Mouse (Mus musculus): Measurements from ENCODE around the gene Rdh16f1. TPM values are rescaled to one million over a fixed set of nuclear protein-coding genes. Genes with fewer than 3 reads are reported as not detected.

Rdh16f1 gene
- polyA plus RNA-seq, 1 experiment from 2014 or later: not detected

DNA sequence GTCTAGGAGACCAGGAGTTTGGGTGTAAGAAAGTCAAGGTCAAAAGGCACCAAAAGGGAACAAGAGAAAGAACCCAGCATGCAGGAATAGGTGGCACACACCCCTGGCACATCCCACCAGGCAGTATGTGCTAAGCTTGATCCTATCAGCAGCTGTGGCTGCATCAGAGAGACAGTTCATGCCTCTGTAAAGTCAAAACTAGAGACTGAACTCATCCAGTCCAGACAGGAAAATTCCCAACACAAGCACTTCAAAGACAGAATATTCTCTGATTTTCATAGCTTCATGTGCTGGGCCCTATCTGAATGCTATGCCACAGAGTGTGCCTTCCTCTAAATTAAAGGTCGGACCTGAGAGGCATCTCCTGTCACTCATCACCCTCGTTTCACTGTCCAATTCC lies 22.0 kb upstream of the Rdh16f1 start:
- Histone ChIP-seq H3K36me3 (ENCODE audit: insufficient read depth) (peaks cover 14% of the 10 kb centered on the region), H3K27me3 (ENCODE audit: insufficient read depth, low read length) (no peaks in the 10 kb centered on the region), H3K4me2 (no peak overlapping the region), H3K27ac (ENCODE audit: low read depth) (no peak overlapping the region), H3K4me3 (ENCODE audit: low read depth, low read length) (no peak overlapping the region), H3K4me1 (ENCODE audit: insufficient read depth) (peaks cover 7% of the 10 kb centered on the region; the same call in 1 of the 2 replicates), H3K9ac (no peak overlapping the region), H3K9me3 (ENCODE audit: low read depth, low read length) (no peaks in the 10 kb centered on the region)
- no peak for TF ChIP-seq CTCF (IDR thresholded peaks at IDR 0.05; ENCODE audit: low read depth)
- DNase-seq: no peak
- ATAC-seq (ENCODE audit: insufficient read depth): no peak
- 14% methylated on average over 2 of the region's 2 CpGs for WGBS

GRCm38 (mm10) chr10:127738151-127738882 lies 21.3 kb upstream of the Rdh16f1 start:
- TF ChIP-seq CTCF (IDR thresholded peaks at IDR 0.05; ENCODE audit: low read depth): peak; percentile 74
- no peak overlapping the region for H3K27ac ChIP-seq (ENCODE audit: low read depth)
- no peak overlapping the region for H3K9ac ChIP-seq
- peak overlapping the region; percentile 88 for H3K4me2 ChIP-seq
- H3K36me3 ChIP-seq (ENCODE audit: insufficient read depth): peaks cover 21% of the 10 kb centered on the region
- WGBS: 34% methylated on average over 13 of the region's 13 CpGs
- ATAC-seq (ENCODE audit: insufficient read depth): no peak
- peak; percentile 78 for DNase-seq
- peak overlapping the region; percentile 97; the same call in 1 of the 2 replicates for H3K4me3 ChIP-seq (ENCODE audit: low read depth, low read length)
- H3K4me1 ChIP-seq (ENCODE audit: insufficient read depth): peaks cover 7% of the 10 kb centered on the region; the same call in 1 of the 2 replicates
- H3K27me3 ChIP-seq (ENCODE audit: insufficient read depth, low read length): no peaks in the 10 kb centered on the region
- H3K9me3 ChIP-seq (ENCODE audit: low read depth, low read length): no peaks in the 10 kb centered on the region

DNA sequence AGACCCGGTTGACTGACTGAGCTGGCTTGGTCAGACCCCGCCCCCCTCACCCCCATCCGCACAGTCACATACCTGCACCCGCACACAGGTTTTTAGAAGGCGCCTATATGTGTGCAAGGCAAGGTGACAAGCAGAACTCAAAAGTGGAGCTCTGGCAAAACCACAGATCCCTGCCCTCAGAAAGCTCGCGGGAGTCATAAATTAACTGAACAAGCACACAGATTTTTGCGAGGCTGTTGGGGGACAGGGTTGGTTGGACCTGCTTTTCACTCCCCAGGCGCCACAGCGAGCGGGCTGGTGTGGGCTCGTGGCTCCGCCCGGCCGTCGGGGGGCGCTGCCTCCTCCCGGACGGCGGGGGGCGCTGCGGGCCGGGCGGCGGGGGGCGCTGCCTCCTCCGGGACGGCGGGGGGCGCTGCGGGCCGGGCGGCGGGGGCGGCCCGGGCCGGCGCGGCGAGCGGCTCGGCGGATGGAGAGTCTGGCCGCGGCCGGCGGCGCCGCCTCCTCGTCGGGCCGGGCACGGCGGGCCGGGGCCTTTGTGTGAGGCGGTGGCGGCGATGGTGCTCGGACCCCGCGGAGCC lies 20.4 kb upstream of the Rdh16f1 start, which contains the start of gene Zbtb39:
Gene Zbtb39, plus strand, starts transcription at position 456 of the 578 bp plus-strand sequence.
- DNase-seq (peak; percentile 85), ATAC-seq (ENCODE audit: insufficient read depth) (peak; percentile 84)
- Histone ChIP-seq H3K27ac (ENCODE audit: low read depth) (peak within 1 kb of the TSS; percentile 83), H3K4me3 (ENCODE audit: low read depth, low read length) (peak within 1 kb of the TSS; percentile 97), H3K27me3 (ENCODE audit: insufficient read depth, low read length) (no peaks in the 10 kb centered on the region), H3K9ac (peak within 1 kb of the TSS; percentile 96), H3K9me3 (ENCODE audit: low read depth, low read length) (no peaks in the 10 kb centered on the region), H3K36me3 (ENCODE audit: insufficient read depth) (peaks cover 30% of the 10 kb centered on the region), H3K4me2 (peak within 1 kb of the TSS; percentile 88), H3K4me1 (ENCODE audit: insufficient read depth) (peaks cover 7% of the 10 kb centered on the region; the same call in 1 of the 2 replicates)
- peak; percentile 34 for TF ChIP-seq CTCF (IDR thresholded peaks at IDR 0.05; ENCODE audit: low read depth)
- WGBS: under 1% methylated on average over 41 of the region's 61 CpGs

GRCm38 (mm10) chr10:127739661-127740161 lies 19.9 kb upstream of the Rdh16f1 start:
- no peak for TF ChIP-seq CTCF (IDR thresholded peaks at IDR 0.05; ENCODE audit: low read depth)
- Histone ChIP-seq H3K4me1 (ENCODE audit: insufficient read depth) (peaks cover 7% of the 10 kb centered on the region; the same call in 1 of the 2 replicates), H3K9me3 (ENCODE audit: low read depth, low read length) (no peaks in the 10 kb centered on the region), H3K4me2 (peak overlapping the region; percentile 88), H3K4me3 (ENCODE audit: low read depth, low read length) (peak overlapping the region; percentile 97), H3K27me3 (ENCODE audit: insufficient read depth, low read length) (no peaks in the 10 kb centered on the region), H3K9ac (peak overlapping the region; percentile 96), H3K36me3 (ENCODE audit: insufficient read depth) (peaks cover 35% of the 10 kb centered on the region), H3K27ac (ENCODE audit: low read depth) (peak overlapping the region; percentile 83)
- WGBS: under 1% methylated on average over 50 of the region's 55 CpGs
- peak; percentile 52 for DNase-seq
- ATAC-seq (ENCODE audit: insufficient read depth): peak; percentile 66

DNA sequence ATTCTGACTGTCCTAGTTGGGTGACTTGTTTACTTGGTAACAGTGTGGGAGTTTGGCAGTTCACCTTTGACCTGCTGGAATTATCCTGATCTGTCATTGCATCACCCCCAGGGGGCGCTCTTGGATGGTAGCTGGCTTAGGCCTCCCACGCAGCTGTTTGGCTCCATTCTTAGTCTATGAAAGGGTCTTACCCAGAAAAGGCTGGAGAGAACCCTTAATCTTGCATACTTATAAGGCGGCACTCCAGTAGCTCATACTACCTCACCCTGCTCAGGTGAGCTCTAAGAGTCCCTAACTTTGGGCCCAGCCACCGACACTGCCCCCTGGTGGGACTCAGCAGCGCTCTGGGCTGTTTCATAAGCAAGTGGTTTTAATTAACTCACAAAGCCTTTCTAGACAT lies 14.9 kb upstream of the Rdh16f1 start:
- DNase-seq: peak; percentile 65
- H3K36me3 ChIP-seq (ENCODE audit: insufficient read depth): peaks cover 71% of the 10 kb centered on the region
- peaks cover 12% of the 10 kb centered on the region; the same call in 1 of the 2 replicates for H3K4me1 ChIP-seq (ENCODE audit: insufficient read depth)
- 63% methylated on average over 5 of the region's 5 CpGs for WGBS
- TF ChIP-seq CTCF (IDR thresholded peaks at IDR 0.05; ENCODE audit: low read depth): peak; percentile 70
- no peak overlapping the region for H3K9ac ChIP-seq
- no peak for ATAC-seq (ENCODE audit: insufficient read depth)
- no peak overlapping the region for H3K27ac ChIP-seq (ENCODE audit: low read depth)
- H3K4me3 ChIP-seq (ENCODE audit: low read depth, low read length): no peak overlapping the region
- no peak overlapping the region for H3K4me2 ChIP-seq
- H3K27me3 ChIP-seq (ENCODE audit: insufficient read depth, low read length): no peaks in the 10 kb centered on the region
- H3K9me3 ChIP-seq (ENCODE audit: low read depth, low read length): no peaks in the 10 kb centered on the region

DNA sequence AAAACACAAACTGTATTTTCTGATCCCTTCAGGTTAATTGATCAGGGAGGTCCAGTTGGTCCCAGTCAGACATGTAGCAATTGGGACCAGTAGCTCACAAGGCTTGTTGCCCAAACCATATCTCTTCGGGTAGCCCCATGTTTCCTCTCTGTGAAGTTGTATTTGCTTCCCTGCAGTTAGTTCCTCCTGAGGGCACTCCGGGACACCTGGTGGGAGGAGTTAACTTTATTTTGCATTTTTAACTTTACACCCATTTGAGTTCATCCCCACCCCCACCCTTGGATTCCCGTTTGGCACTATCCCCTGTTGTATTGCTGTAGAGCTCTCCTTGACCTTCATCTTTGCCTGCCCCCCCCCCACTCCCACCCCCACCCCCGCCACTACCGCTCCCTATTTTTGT lies 13.7 kb upstream of the Rdh16f1 start:
- no peak overlapping the region for H3K27ac ChIP-seq (ENCODE audit: low read depth)
- no peaks in the 10 kb centered on the region for H3K9me3 ChIP-seq (ENCODE audit: low read depth, low read length)
- H3K4me1 ChIP-seq (ENCODE audit: insufficient read depth): peaks cover 5% of the 10 kb centered on the region; the same call in 1 of the 2 replicates
- WGBS: 61% methylated on average over 5 of the region's 5 CpGs
- no peak overlapping the region for H3K4me2 ChIP-seq
- H3K9ac ChIP-seq: no peak overlapping the region
- ATAC-seq (ENCODE audit: insufficient read depth): no peak
- no peak overlapping the region for H3K4me3 ChIP-seq (ENCODE audit: low read depth, low read length)
- H3K27me3 ChIP-seq (ENCODE audit: insufficient read depth, low read length): no peaks in the 10 kb centered on the region
- TF ChIP-seq CTCF (IDR thresholded peaks at IDR 0.05; ENCODE audit: low read depth): no peak
- peaks cover 71% of the 10 kb centered on the region for H3K36me3 ChIP-seq (ENCODE audit: insufficient read depth)
- no peak for DNase-seq

- H3K9me3 ChIP-seq (ENCODE audit: low read depth, low read length): no peaks in the 10 kb centered on the region
- no peak for ATAC-seq (ENCODE audit: insufficient read depth)
- no peak overlapping the region for H3K27ac ChIP-seq (ENCODE audit: low read depth)
- no peak for TF ChIP-seq CTCF (IDR thresholded peaks at IDR 0.05; ENCODE audit: low read depth)
- no peak overlapping the region for H3K4me2 ChIP-seq
- H3K27me3 ChIP-seq (ENCODE audit: insufficient read depth, low read length): no peaks in the 10 kb centered on the region
- 89% methylated on average over 8 of the region's 8 CpGs for WGBS
- DNase-seq: no peak
- H3K4me1 ChIP-seq (ENCODE audit: insufficient read depth): 0 out of 2 replicates have a peak, but pooled peaks cover 5% of the 10 kb centered on the region
- peaks cover 60% of the 10 kb centered on the region for H3K36me3 ChIP-seq (ENCODE audit: insufficient read depth)
- no peak overlapping the region for H3K4me3 ChIP-seq (ENCODE audit: low read depth, low read length)
- no peak overlapping the region for H3K9ac ChIP-seq
Observed at GRCm38 (mm10) chr10:127747254-127747653, 12.3 kb upstream of the Rdh16f1 start.
